Mouse (Mus musculus): ENCODE results near the gene Vmn1r165. TPM values are rescaled to one million over a fixed set of nuclear protein-coding genes. Genes with fewer than 3 reads are reported as not detected.
"Not testable (repeated sequence)": the region's sequence is repeated elsewhere in the genome, so short reads cannot be mapped to it uniquely, and the experiment has no call there.

Vmn1r165 gene
- polyA plus RNA-seq (2014; fragmentation: Nextera tagmentation; extraction: Ambion mirVana), result not detected in 2 replicates

- not testable (repeated sequence) for H3K9ac ChIP-seq (ENCODE audit: low read length); H3K4me1 ChIP-seq (ENCODE audit: control insufficient read depth, insufficient read depth, low read length); H3K9me3 ChIP-seq (ENCODE audit: control insufficient read depth, low read length); DNase-seq (ENCODE audit: low spot score, missing footprints); H3K27ac ChIP-seq (ENCODE audit: low read depth, low read length); H3K4me3 ChIP-seq (ENCODE audit: low read depth, low read length); H3K36me3 ChIP-seq (ENCODE audit: control insufficient read depth, insufficient read depth, low read length); ATAC-seq (ENCODE audit: low FRiP score); H3K4me2 ChIP-seq; H3K27me3 ChIP-seq (ENCODE audit: control insufficient read depth, insufficient read depth, low read length)
- no CpG with 5 or more reads among the region's 3 CpGs for WGBS
Measured at GRCm38 (mm10) chr7:23217032-23217431, at the start of gene Vmn1r165. TSS of gene Vmn1r165 (plus strand) at chr7:23217332.

GRCm38 (mm10) chr7:23251582-23251981, 34.5 kb downstream of the Vmn1r165 start, which contains the start of gene Vmn1r166:
TSS of gene Vmn1r166 (minus strand) at chr7:23251682.
- not testable (repeated sequence) for H3K9ac ChIP-seq (ENCODE audit: low read length); H3K27me3 ChIP-seq (ENCODE audit: control insufficient read depth, insufficient read depth, low read length); H3K4me3 ChIP-seq (ENCODE audit: low read depth, low read length); H3K4me1 ChIP-seq (ENCODE audit: control insufficient read depth, insufficient read depth, low read length); H3K27ac ChIP-seq (ENCODE audit: low read depth, low read length); H3K36me3 ChIP-seq (ENCODE audit: control insufficient read depth, insufficient read depth, low read length); H3K9me3 ChIP-seq (ENCODE audit: control insufficient read depth, low read length); H3K4me2 ChIP-seq; ATAC-seq (ENCODE audit: low FRiP score); DNase-seq (ENCODE audit: low spot score, missing footprints)
- WGBS, result no CpG with 5 or more reads among the region's 2 CpGs

Other genes starting within 250 kb of the Vmn1r165 start
- gene Gm4214, start 232.7 kb upstream of the Vmn1r165 start, polyA plus RNA-seq (2014; fragmentation: Nextera tagmentation; extraction: Ambion mirVana), result not detected in 2 replicates
- not detected in 2 replicates for gene Gm4216, start 197.4 kb upstream of the Vmn1r165 start, polyA plus RNA-seq (2014; fragmentation: Nextera tagmentation; extraction: Ambion mirVana)
- not detected in 2 replicates for gene Vmn1r163, start 161.8 kb upstream of the Vmn1r165 start, polyA plus RNA-seq (2014; fragmentation: Nextera tagmentation; extraction: Ambion mirVana)
- gene Gm8720, start 149.9 kb upstream of the Vmn1r165 start, polyA plus RNA-seq (2014; fragmentation: Nextera tagmentation; extraction: Ambion mirVana), result not detected in 2 replicates
- not detected in 2 replicates for gene Gm10662, start 72.9 kb upstream of the Vmn1r165 start, polyA plus RNA-seq (2014; fragmentation: Nextera tagmentation; extraction: Ambion mirVana)
- not detected in 2 replicates for gene Vmn1r166, start 34.4 kb downstream of the Vmn1r165 start, polyA plus RNA-seq (2014; fragmentation: Nextera tagmentation; extraction: Ambion mirVana)
- not detected in 2 replicates for gene Gm6902, start 61.6 kb downstream of the Vmn1r165 start, polyA plus RNA-seq (2014; fragmentation: Nextera tagmentation; extraction: Ambion mirVana)
- gene Nlrp4e, start 83.9 kb downstream of the Vmn1r165 start, polyA plus RNA-seq (2014; fragmentation: Nextera tagmentation; extraction: Ambion mirVana), result not detected in 2 replicates
- gene Nlrp5, start 168.6 kb downstream of the Vmn1r165 start, polyA plus RNA-seq (2014; fragmentation: Nextera tagmentation; extraction: Ambion mirVana), result not detected in 2 replicates